Mouse (Mus musculus): ENCODE results near the gene Abcg8. TPM values are rescaled to one million over a fixed set of nuclear protein-coding genes. Genes with fewer than 3 reads are reported as not detected.

The Abcg8 gene
- total and polyA plus RNA-seq, 3 experiments = 0.04 TPM; not detected in 2

DNA sequence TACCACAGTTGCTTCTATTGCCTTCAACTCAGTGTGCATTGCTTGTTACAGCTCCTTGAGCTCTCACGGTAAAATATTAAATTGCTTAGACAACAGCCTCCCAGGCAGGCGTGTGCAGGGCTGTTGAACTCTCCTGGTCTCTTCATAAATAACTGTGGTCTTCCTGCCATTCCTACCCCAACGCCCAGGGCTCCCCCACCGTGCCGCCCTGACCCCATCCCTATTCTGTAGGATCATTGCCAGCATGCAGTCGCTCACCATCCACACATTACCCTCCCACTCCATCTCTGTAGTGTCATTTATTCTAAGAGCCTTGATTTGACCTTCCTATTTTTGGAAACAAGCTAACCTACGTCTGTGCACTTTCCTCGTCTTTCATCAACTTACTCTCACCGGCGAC lies 11.0 kb upstream of the Abcg8 start:
- no peak for DNase-seq (ENCODE audit: extremely low read depth)
- H3K4me3 ChIP-seq (replicated peaks in 1 of 3; ENCODE audit: low read depth in 2 of 3, low read length in 2 of 3, poor library complexity in 1 of 3) = no peak overlapping the region
- no peaks in the 10 kb centered on the region for H3K27me3 ChIP-seq (replicated peaks)
- no peak overlapping the region for H3K9ac ChIP-seq (ENCODE audit: insufficient read depth, low read depth)
- no peaks in the 10 kb centered on the region for H3K36me3 ChIP-seq (replicated peaks in 1 of 2; ENCODE audit: control insufficient read depth in 1 of 2, insufficient read depth in 1 of 2, low read length in 1 of 2)
- no peak overlapping the region for H3K4me2 ChIP-seq (ENCODE audit: insufficient read depth, low read depth, poor library complexity, severe bottlenecking)
- H3K9me3 ChIP-seq (replicated peaks; ENCODE audit: low read length) = no peaks in the 10 kb centered on the region
- H3K79me2 ChIP-seq (replicated peaks; ENCODE audit: control insufficient read depth, extremely low read depth, insufficient read depth, poor library complexity, severe bottlenecking) = no peaks in the 10 kb centered on the region
- peaks cover 3 to 4% of the 10 kb centered on the region in 2 experiments; a peak in 1 of 4 replicates for H3K4me1 ChIP-seq (ENCODE audit: control insufficient read depth in 1 of 2, insufficient read depth in 2 of 2)
- no peak for TF ChIP-seq CHD1 (IDR thresholded peaks at IDR 0.05; ENCODE audit: low read depth, low read length)
- TF ChIP-seq MEF2A (IDR thresholded peaks at IDR 0.05; ENCODE audit: borderline replicate concordance, low read depth, low read length) = no peak
- TF ChIP-seq POLR2A (IDR thresholded peaks at IDR 0.05; ENCODE audit: low read depth, low read length) = no peak
- no peak for TF ChIP-seq MAFK (IDR thresholded peaks at IDR 0.05; ENCODE audit: insufficient replicate concordance, low read length)
- TF ChIP-seq JUN (IDR thresholded peaks at IDR 0.05; ENCODE audit: insufficient read depth, low read depth, low read length) = no peak
- no peak for TF ChIP-seq MXI1 (IDR thresholded peaks at IDR 0.05; ENCODE audit: low read depth, low read length)
- TF ChIP-seq USF2 (conservative IDR thresholded peaks at IDR 0.05; ENCODE audit: low read depth, low read length) = no peak
- TF ChIP-seq ZKSCAN1 (IDR thresholded peaks at IDR 0.05; ENCODE audit: borderline replicate concordance, low read depth, low read length) = no peak
- no peak overlapping the region for H3K27ac ChIP-seq (ENCODE audit: insufficient read depth, low read depth)
- in situ Hi-C loops (cut with MboI; ENCODE audit: low pct_ligation_motif_present, low pct_unique_long_range_greater_than_20kb, low sequenced_read_pairs) (no loop called here), dilution Hi-C loops (cut with MboI; ENCODE audit: extremely low pct_ligation_motif_present, extremely low pct_unique_long_range_greater_than_20kb, low sequenced_read_pairs) (no loop called here)

DNA sequence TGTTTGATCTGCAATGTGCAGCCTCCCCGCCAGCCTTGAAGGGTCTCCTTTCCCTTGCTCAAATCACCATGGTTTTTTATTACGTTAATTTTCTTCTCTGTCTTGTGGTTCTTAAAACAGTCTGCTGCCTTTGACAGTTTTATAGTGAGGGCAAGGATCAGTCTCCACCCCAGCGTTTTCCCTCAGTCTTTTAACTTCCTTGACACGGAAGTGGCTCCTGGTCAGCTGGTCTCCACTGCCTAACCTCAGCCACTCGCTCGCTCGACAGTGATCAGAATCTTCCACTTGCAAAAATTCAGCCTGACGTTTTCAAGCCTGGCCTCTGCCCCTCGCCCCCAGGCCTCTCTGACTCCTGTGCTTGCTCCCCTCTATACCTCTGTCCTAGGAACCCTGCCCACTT lies 10.4 kb upstream of the Abcg8 start:
- peaks cover 3 to 4% of the 10 kb centered on the region in 2 experiments; a peak in 1 of 4 replicates for H3K4me1 ChIP-seq (ENCODE audit: control insufficient read depth in 1 of 2, insufficient read depth in 2 of 2)
- H3K79me2 ChIP-seq (replicated peaks; ENCODE audit: control insufficient read depth, extremely low read depth, insufficient read depth, poor library complexity, severe bottlenecking) = no peaks in the 10 kb centered on the region
- no peak overlapping the region for H3K4me3 ChIP-seq (replicated peaks in 1 of 3; ENCODE audit: low read depth in 2 of 3, low read length in 2 of 3, poor library complexity in 1 of 3)
- in situ Hi-C loops (cut with MboI; ENCODE audit: low pct_ligation_motif_present, low pct_unique_long_range_greater_than_20kb, low sequenced_read_pairs) (no loop called here), dilution Hi-C loops (cut with MboI; ENCODE audit: extremely low pct_ligation_motif_present, extremely low pct_unique_long_range_greater_than_20kb, low sequenced_read_pairs) (no loop called here)
- no peaks in the 10 kb centered on the region for H3K36me3 ChIP-seq (replicated peaks in 1 of 2; ENCODE audit: control insufficient read depth in 1 of 2, insufficient read depth in 1 of 2, low read length in 1 of 2)
- H3K9me3 ChIP-seq (replicated peaks; ENCODE audit: low read length) = no peaks in the 10 kb centered on the region
- no peak overlapping the region for H3K9ac ChIP-seq (ENCODE audit: insufficient read depth, low read depth)
- H3K4me2 ChIP-seq (ENCODE audit: insufficient read depth, low read depth, poor library complexity, severe bottlenecking) = no peak overlapping the region
- H3K27me3 ChIP-seq (replicated peaks) = no peaks in the 10 kb centered on the region
- DNase-seq (ENCODE audit: extremely low read depth) = no peak
- no peak overlapping the region for H3K27ac ChIP-seq (ENCODE audit: insufficient read depth, low read depth)
- TF ChIP-seq POLR2A (IDR thresholded peaks at IDR 0.05; ENCODE audit: low read depth, low read length) (no peak), ZKSCAN1 (IDR thresholded peaks at IDR 0.05; ENCODE audit: borderline replicate concordance, low read depth, low read length) (no peak), ZC3H11A (IDR thresholded peaks at IDR 0.05; ENCODE audit: low read depth, low read length) (no peak), POLR2AphosphoS2 (IDR thresholded peaks at IDR 0.05; ENCODE audit: low read depth, low read length) (no peak), BHLHE40 (IDR thresholded peaks at IDR 0.05; ENCODE audit: low read depth, low read length) (no peak), MAX (IDR thresholded peaks at IDR 0.05; ENCODE audit: low read length) (no peak), SIN3A (IDR thresholded peaks at IDR 0.05; ENCODE audit: low read length) (no peak), IRF4 (IDR thresholded peaks at IDR 0.05; ENCODE audit: low read depth, low read length) (no peak), ELF1 (IDR thresholded peaks at IDR 0.05; ENCODE audit: low read depth, low read length) (no peak), MAZ (IDR thresholded peaks at IDR 0.05; ENCODE audit: low read depth, low read length) (no peak), KAT2A (IDR thresholded peaks at IDR 0.05; ENCODE audit: insufficient replicate concordance, low read length) (no peak), EP300 (IDR thresholded peaks at IDR 0.05; ENCODE audit: low read length) (no peak), CHD1 (IDR thresholded peaks at IDR 0.05; ENCODE audit: low read depth, low read length) (no peak), ZMIZ1 (IDR thresholded peaks at IDR 0.05; ENCODE audit: low read depth, low read length) (no peak), RAD21 (IDR thresholded peaks at IDR 0.05; ENCODE audit: low read depth, low read length) (no peak), GABPA (IDR thresholded peaks at IDR 0.05; ENCODE audit: insufficient replicate concordance, low read depth, low read length) (no peak), JUN (IDR thresholded peaks at IDR 0.05; ENCODE audit: insufficient read depth, low read depth, low read length) (no peak)
